Mouse (Mus musculus) midbrain, embryonic 15.5 days (tissue): ENCODE measurements around the gene Dll4. TPM values are rescaled to one million over a fixed set of nuclear protein-coding genes. Genes with fewer than 3 reads are reported as not detected.

Experiments
- ATAC-seq: fragments of 200-750 bp; cut with Nextera tagmentation; replicated peaks from 2 replicates; pipeline ENCODE4 v1.8.0; 2017; ENCODE audit warnings: moderate TSS enrichment
- H3K27ac ChIP-seq: fragments of 300-500 bp; sonication (generic); 2 replicates; pipeline ENCODE4 v1.5.1; 2015; ENCODE audit warnings: mild to moderate bottlenecking, inconsistent platforms
- H3K27me3 ChIP-seq: fragments of 300-500 bp; sonication (generic); replicated peaks from 2 replicates; pipeline ENCODE4 v1.6.1; 2015; ENCODE audit warnings: inconsistent platforms
- H3K36me3 ChIP-seq: fragments of 300-500 bp; sonication (generic); replicated peaks from 2 replicates; pipeline ENCODE4 v1.6.1; 2015; ENCODE audit warnings: inconsistent platforms
- H3K4me1 ChIP-seq: fragments of 300-500 bp; sonication (generic); 2 replicates; pipeline ENCODE4 v1.6.1; 2015; ENCODE audit warnings: inconsistent platforms
- H3K4me2 ChIP-seq: fragments of 300-500 bp; sonication (generic); 2 replicates; pipeline ENCODE4 v1.6.1; 2015; ENCODE audit warnings: inconsistent platforms, mild to moderate bottlenecking, moderate library complexity
- H3K4me3 ChIP-seq: fragments of 300-500 bp; sonication (generic); 2 replicates; pipeline ENCODE4 v1.5.1; 2015; ENCODE audit warnings: mild to moderate bottlenecking, inconsistent platforms
- H3K9ac ChIP-seq: fragments of 300-500 bp; sonication (generic); 2 replicates; pipeline ENCODE4 v1.6.1; 2015; ENCODE audit warnings: mild to moderate bottlenecking, inconsistent platforms
- H3K9me3 ChIP-seq: fragments of 300-500 bp; sonication (generic); 2 replicates; pipeline ENCODE4 v1.6.1; 2016; ENCODE audit warnings: inconsistent platforms
- whole genome bisulfite sequencing: fragments of 180-500 bp; shearing (Covaris S2); methylation state at CpG from one replicate; pipeline ENCODE4 v1.1.7; 2015; ENCODE audit warnings: mixed read lengths; 5-methylcytosine and 5-hydroxymethylcytosine counted together
- polyA plus RNA-seq: library from polyadenylated mRNA; unstranded; fragments of >200 nt; fragmentation: Nextera tagmentation; extraction: Ambion mirVana; gene quantifications from 2 replicates; pipeline ENCODE4 v1.2.1, GENCODE M21; 2015

Gene Dll4
- polyA plus RNA-seq, 1 experiment from 2014 or later = 5.3 TPM

DNA sequence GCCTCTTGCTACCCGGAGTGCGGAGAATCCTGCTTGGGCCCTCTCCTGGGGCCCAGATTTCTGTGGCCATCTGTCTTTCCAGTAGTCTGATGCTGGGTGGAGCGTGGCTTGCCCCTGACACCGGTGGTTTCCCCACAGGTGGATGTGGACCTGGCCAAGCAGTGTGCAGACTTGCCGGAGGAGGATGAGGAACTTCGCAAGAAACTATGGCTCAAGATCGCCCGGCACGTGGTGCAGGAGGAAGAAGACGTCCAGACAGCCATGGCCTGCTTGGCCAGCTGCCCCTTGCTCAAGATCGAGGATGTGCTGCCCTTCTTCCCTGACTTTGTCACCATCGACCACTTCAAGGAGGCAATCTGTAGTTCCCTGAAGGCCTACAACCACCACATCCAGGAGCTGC lies 28.8 kb upstream of the Dll4 start:
- peaks cover 29% of the 10 kb centered on the region; the same call in 1 of the 2 replicates for H3K36me3 ChIP-seq

DNA sequence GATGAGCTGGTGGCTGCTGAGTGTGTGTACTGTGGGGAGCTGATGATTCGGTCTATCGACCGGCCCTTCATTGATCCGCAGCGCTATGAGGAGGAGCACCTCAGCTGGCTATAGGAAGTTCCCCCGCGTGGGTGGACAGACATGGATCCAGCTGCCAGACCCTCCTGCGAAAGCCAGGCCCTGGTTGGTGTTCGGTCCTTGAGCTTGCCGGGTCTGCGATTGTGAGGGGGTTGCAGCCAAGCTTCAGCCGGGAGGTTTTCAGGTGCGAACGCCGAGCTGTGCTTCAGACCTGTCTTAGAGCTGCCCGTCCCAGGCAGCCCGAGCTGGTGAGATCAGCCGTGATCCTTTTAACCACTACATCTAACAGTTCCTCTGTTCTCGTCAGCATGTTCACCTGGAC lies 28.1 kb upstream of the Dll4 start:
- Histone ChIP-seq H3K9ac (no peak overlapping the region), H3K27me3 (no peaks in the 10 kb centered on the region), H3K36me3 (peaks cover 23% of the 10 kb centered on the region; the same call in 1 of the 2 replicates), H3K4me3 (no peak overlapping the region), H3K9me3 (no peaks in the 10 kb centered on the region), H3K4me2 (no peak overlapping the region), H3K27ac (no peak overlapping the region), H3K4me1 (peaks cover 17% of the 10 kb centered on the region)
- WGBS = 96% methylated on average over 19 of the region's 19 CpGs
- ATAC-seq = no peak

More for the DNA sequence above, 28.8 kb upstream of the Dll4 start:
- Histone ChIP-seq H3K27me3 (no peaks in the 10 kb centered on the region), H3K9ac (no peak overlapping the region), H3K27ac (no peak overlapping the region), H3K9me3 (no peaks in the 10 kb centered on the region), H3K4me3 (no peak overlapping the region), H3K4me1 (peaks cover 17% of the 10 kb centered on the region), H3K4me2 (no peak overlapping the region)
- ATAC-seq = no peak
- WGBS = 94% methylated on average over 12 of the region's 12 CpGs

DNA sequence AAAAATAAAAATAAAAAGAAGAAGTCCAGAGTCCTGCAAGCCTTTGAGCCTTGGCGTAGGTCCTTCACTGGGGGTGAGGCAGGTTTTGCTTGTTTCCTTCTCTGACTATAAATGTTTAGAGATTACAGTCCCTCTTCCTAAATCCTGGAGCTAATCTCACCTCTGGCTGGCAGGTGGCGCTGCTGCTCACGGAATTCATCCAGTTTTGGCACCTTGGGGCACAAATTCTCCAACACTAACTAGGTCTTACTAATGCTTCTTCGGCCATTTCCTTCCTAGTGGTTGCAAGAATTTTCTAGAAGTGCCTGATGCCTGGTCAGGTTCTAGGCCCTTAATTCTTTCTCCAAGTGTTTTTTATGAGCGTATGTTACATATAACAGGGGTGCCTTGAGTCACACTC lies 27.3 kb upstream of the Dll4 start:
- ATAC-seq = no peak
- WGBS = 48% methylated on average over 5 of the region's 5 CpGs
- Histone ChIP-seq H3K9ac (no peak overlapping the region), H3K27ac (no peak overlapping the region), H3K27me3 (no peaks in the 10 kb centered on the region), H3K4me3 (no peak overlapping the region), H3K9me3 (no peaks in the 10 kb centered on the region), H3K36me3 (peaks cover 18% of the 10 kb centered on the region; the same call in 1 of the 2 replicates), H3K4me1 (peaks cover 17% of the 10 kb centered on the region), H3K4me2 (no peak overlapping the region)

DNA sequence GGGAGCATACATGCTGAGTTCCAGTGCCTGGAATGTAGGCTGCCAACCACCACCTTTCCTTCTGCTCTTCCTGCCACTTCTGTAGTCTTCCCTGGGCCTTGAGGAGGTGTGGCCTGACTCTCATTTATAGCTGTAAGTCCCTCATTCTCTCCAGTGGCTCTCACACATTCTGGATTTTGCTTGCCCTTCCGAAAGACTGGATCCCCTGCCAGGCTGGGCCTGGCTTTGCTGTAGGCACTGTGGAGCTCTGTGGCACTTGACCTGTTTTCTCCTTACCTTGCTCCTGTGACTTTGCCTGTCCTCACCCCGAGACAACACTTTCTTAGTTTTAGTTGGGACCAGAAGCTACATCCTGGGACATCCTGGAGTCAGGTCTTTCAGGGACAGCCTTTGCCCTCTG lies 26.7 kb upstream of the Dll4 start:
- Histone ChIP-seq H3K4me1 (peaks cover 17% of the 10 kb centered on the region), H3K27me3 (no peaks in the 10 kb centered on the region), H3K9me3 (no peaks in the 10 kb centered on the region), H3K36me3 (peaks cover 13% of the 10 kb centered on the region; the same call in 1 of the 2 replicates), H3K4me2 (no peak overlapping the region), H3K9ac (no peak overlapping the region), H3K27ac (no peak overlapping the region), H3K4me3 (no peak overlapping the region)
- no peak for ATAC-seq
- 90% methylated on average over 2 of the region's 2 CpGs for WGBS

DNA sequence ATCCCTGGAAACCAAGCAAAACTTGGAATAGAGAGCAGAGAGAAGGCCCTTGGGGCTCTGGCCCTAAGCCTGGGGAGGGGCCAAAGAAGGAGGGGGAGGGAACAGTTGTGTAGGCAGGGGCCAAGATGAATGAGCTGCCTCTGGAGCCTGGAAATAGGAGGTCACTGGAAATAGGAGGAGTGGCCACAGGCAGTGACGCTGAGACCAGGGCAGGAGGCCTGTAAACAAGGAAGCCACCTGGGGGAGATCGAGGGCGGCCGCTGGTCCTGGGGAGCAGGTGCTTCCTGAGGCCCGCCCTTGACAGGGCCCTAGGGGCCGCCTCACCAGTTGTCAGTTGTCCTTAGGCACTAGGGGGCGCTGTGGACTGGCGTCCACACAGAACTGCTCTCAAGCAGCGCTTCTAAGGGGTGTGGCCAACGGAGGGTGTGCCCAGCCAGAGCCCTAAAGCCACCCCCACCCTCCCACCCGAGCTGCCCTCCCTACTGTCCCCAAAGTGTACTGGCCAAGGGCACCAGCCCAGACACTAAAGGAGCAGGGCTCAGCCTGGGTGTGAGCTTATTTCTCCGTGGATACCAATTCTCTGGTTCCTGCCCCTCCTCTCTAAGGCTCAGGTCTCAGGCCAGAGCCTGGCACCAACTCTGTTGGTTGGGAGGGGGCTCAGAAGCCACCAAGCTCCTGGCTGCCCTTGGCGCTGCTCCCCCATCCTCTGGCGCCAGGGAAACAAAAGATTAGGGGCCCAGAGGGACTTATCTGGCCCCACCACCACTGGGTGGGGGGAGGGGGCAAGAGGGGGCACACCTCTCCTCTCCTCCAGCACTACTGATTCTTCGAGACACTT lies 25.4 kb upstream of the Dll4 start:
- H3K36me3 ChIP-seq = peaks cover 12% of the 10 kb centered on the region; the same call in 1 of the 2 replicates
- no peaks in the 10 kb centered on the region for H3K9me3 ChIP-seq
- H3K4me2 ChIP-seq = peak overlapping the region; percentile 26
- H3K4me3 ChIP-seq = no peak overlapping the region; the same call in 1 of the 2 replicates
- H3K4me1 ChIP-seq = peaks cover 17% of the 10 kb centered on the region
- H3K27me3 ChIP-seq = no peaks in the 10 kb centered on the region
- peak; percentile 72 for ATAC-seq
- no peak overlapping the region for H3K9ac ChIP-seq
- peak overlapping the region; percentile 51 for H3K27ac ChIP-seq
- 6% methylated on average over 15 of the region's 15 CpGs for WGBS

DNA sequence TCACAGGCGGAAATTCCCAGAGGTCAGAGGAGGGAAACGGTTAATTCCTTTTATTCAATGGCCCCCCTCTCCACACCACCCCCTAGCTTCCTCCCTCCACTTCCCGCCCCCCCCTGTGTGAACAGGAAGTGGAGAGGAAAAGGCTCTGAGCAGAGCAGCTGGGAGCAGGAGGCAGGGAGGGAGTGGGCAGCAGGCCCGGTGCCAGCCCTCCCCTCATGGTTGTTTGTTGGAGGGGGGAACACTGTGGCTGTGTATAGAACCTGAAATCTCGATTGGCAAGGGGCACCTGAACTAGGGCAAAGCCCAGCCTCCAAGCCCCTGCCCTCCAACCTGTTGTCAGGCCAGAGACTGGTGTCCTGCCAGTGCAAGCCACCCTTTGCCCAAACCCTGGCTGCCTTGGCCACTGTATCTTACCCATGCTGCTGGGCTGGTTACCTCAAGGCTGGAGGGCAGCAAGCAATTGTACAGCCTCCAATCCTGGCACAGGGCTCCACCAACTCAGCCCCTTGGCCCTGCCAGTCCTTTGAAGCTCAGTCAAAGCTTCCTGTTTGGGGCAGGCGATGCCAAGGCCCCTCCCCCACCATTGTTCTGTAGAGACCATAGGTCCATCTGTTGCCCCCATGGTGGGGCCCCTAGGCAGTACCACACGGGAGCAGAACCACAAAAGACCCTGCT lies 24.6 kb upstream of the Dll4 start:
- H3K4me2 ChIP-seq = no peak overlapping the region
- H3K4me3 ChIP-seq = no peak overlapping the region
- H3K9ac ChIP-seq = no peak overlapping the region
- ATAC-seq = peak; percentile 35
- peak overlapping the region; percentile 51 for H3K27ac ChIP-seq
- peaks cover 12% of the 10 kb centered on the region; the same call in 1 of the 2 replicates for H3K36me3 ChIP-seq
- no peaks in the 10 kb centered on the region for H3K9me3 ChIP-seq
- H3K4me1 ChIP-seq = peaks cover 17% of the 10 kb centered on the region
- WGBS = 42% methylated on average over 7 of the region's 7 CpGs
- no peaks in the 10 kb centered on the region for H3K27me3 ChIP-seq

DNA sequence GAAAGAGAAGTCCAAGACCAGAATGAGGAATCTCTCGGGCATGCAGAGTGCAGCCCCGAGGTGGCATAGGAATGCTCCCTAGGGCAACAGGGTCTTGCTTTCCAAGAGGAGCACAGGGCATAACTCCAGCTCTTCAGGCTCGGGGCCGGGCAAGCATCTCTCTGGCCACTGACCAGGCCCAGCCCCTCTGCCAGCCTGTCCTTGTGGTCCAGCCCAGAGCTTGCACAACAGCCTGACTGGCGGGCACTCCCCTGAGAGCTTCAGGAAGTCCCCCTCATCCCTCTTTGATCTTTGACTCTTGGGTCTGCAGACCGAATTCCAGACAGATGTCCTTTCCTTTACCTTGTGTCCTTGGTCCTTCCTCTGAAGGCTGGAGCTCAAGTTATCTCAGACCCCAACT lies 22.7 kb upstream of the Dll4 start:
- H3K4me3 ChIP-seq = no peak overlapping the region
- no peaks in the 10 kb centered on the region for H3K27me3 ChIP-seq
- peaks cover 17% of the 10 kb centered on the region for H3K4me1 ChIP-seq
- WGBS = 84% methylated on average over 6 of the region's 6 CpGs
- no peak for ATAC-seq
- H3K9ac ChIP-seq = no peak overlapping the region
- H3K4me2 ChIP-seq = no peak overlapping the region
- H3K9me3 ChIP-seq = no peaks in the 10 kb centered on the region
- H3K36me3 ChIP-seq = 0 out of 2 replicates have a peak, but pooled peaks cover under 1% of the 10 kb centered on the region
- no peak overlapping the region for H3K27ac ChIP-seq

DNA sequence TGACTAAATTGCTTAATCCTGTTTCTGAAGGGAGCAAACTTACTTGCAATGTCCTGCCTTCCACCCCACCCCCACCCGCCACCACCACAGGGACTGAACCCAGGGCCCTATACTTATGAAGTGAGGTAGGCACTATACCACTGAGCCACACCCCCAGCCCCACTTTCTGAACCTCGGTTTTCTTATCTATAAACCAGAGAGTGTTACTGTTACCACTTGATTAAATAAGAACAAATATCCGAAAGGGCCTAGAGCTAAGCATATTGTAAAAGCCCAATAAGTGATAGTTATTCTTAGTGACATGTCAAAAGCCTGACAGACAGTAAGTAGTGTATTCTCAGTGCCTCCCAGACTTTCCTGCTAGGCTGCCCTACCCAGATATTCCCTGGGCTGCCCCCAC lies 21.2 kb upstream of the Dll4 start:
- H3K36me3 ChIP-seq = no peaks in the 10 kb centered on the region
- H3K4me1 ChIP-seq = peaks cover 15% of the 10 kb centered on the region
- H3K9ac ChIP-seq = no peak overlapping the region
- H3K9me3 ChIP-seq = no peaks in the 10 kb centered on the region
- H3K4me2 ChIP-seq = no peak overlapping the region
- H3K27me3 ChIP-seq = no peaks in the 10 kb centered on the region
- ATAC-seq = no peak
- H3K4me3 ChIP-seq = no peak overlapping the region
- 55% methylated on average over 3 of the region's 3 CpGs for WGBS
- H3K27ac ChIP-seq = no peak overlapping the region

DNA sequence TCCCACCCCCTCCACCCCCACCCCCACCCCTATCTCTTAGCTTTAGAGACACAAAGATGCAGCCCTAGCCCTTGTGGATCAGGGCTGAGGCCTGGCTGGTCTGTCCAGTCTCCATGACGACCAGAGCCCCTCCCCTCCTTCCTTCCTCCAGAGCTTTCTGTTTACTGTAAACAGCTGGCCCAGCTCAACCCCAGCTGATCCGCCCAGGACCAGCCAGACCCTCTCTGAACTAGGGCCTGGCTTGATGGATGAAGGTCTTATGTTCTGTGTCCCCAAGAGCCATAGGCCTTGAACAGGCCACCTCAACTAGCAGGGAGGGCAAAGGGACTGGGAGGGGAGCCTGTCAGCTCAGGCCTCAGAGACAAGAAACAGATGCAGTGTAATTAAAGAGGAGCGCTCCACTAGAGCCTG lies 20.8 kb upstream of the Dll4 start:
- H3K9ac ChIP-seq = no peak overlapping the region
- H3K4me1 ChIP-seq = peaks cover 15% of the 10 kb centered on the region
- no peaks in the 10 kb centered on the region for H3K9me3 ChIP-seq
- no peaks in the 10 kb centered on the region for H3K36me3 ChIP-seq
- H3K4me2 ChIP-seq = no peak overlapping the region
- H3K4me3 ChIP-seq = no peak overlapping the region
- no peak overlapping the region for H3K27ac ChIP-seq
- 24% methylated on average over 3 of the region's 3 CpGs for WGBS
- peak; percentile 42; the same call in 1 of the 2 replicates for ATAC-seq
- H3K27me3 ChIP-seq = no peaks in the 10 kb centered on the region

DNA sequence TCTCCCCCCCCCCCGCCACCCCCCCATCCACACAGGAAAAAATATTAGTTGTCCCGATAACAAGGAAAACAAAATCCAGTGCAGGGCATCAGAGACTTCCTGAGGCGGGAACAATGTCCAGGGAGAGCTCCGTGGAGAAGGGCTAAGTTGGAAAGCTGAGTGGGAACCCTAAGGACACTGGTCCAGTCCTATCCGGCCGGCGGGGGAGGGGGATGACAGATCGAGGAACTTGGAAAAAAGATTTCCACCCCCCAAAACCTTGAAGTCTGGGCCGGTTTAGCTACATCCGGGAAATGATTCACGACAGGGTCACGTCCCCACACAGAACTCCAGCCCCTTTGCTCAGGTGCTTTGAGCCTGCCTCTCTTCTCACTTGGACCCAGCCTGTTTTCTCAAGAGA lies 14.0 kb upstream of the Dll4 start:
- no peaks in the 10 kb centered on the region for H3K9me3 ChIP-seq
- H3K4me3 ChIP-seq = no peak overlapping the region
- ATAC-seq = no peak
- H3K27me3 ChIP-seq = peaks cover 24% of the 10 kb centered on the region
- no peaks in the 10 kb centered on the region for H3K36me3 ChIP-seq
- H3K9ac ChIP-seq = no peak overlapping the region
- no peak overlapping the region for H3K27ac ChIP-seq
- 0 out of 2 replicates have a peak, but pooled peaks cover 3% of the 10 kb centered on the region for H3K4me1 ChIP-seq
- WGBS = 60% methylated on average over 12 of the region's 12 CpGs
- no peak overlapping the region for H3K4me2 ChIP-seq

DNA sequence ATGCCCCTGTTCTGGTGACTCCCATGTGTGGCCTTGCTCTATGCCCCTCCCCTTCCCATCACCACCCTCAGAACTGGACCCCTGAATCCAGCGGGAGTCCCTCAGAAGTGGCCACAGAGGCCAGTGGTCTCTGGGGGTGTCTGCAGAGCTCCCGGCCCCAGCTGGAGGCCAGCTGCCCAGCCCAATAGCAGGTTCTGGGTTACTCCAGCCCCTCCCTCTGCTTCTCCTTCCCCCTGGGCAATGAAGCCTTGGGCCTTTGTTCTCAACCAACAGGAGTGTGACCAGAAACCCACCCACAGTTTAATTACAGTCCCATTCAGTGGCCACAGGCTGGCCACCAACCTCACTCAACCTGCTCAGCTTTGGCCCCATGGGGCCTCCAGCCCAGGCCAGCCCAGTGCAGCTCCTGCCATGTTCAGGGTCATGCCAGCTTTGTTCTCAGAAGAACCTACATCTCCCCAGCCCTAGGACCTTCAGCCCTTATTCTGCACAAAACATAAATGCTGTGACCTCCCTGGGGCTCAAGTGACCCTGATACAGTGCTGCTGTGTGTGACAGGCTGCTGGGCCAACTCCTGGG lies 13.1 kb upstream of the Dll4 start:
- Histone ChIP-seq H3K9me3 (no peaks in the 10 kb centered on the region), H3K27ac (no peak overlapping the region), H3K4me3 (no peak overlapping the region), H3K9ac (no peak overlapping the region), H3K36me3 (no peaks in the 10 kb centered on the region), H3K4me2 (no peak overlapping the region), H3K27me3 (peaks cover 29% of the 10 kb centered on the region), H3K4me1 (0 out of 2 replicates have a peak, but pooled peaks cover 3% of the 10 kb centered on the region)
- no peak for ATAC-seq
- 33% methylated on average over 2 of the region's 2 CpGs for WGBS

DNA sequence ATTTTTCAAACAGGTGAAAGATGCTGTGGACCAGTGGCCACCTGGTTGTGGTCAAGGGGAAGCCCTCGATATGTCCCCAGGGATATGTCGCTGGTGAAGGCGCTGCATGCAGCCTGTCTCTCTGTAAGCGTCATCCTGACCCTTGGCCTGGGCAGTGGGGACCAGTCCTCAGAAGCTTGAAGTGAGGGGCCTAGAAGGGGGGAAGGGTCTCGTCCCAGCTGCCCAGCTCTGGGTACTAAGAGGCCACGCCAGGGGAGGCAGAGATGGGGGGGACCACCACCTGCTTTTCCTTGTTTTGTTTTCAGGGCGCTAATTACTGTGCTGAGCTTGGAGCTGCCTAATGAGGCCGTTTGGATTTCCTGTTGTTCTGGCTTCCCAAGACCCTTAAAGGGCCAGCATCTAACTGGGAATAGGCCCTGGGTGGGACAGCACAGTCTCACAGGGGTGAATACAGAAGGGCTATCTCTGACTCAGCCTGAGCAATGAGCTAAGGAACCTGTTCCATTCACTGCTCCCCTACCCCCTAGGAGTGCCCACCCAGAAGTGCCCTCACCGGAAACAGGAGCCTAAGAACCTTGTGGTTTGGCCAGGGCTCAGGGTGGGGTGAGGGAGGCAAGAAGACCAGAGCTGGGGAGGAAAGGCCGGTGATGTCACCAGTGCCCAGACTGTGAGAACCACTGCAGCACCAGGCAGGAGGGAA lies 11.7 kb upstream of the Dll4 start:
- H3K4me3 ChIP-seq = no peak overlapping the region
- no peak overlapping the region for H3K4me2 ChIP-seq
- H3K9ac ChIP-seq = no peak overlapping the region
- ATAC-seq = 0 out of 2 replicates have a peak, but pooled peaks have one; percentile 42
- no peaks in the 10 kb centered on the region for H3K36me3 ChIP-seq
- peaks cover 39% of the 10 kb centered on the region for H3K27me3 ChIP-seq
- no peak overlapping the region for H3K27ac ChIP-seq
- WGBS = 34% methylated on average over 10 of the region's 10 CpGs
- no peaks in the 10 kb centered on the region for H3K9me3 ChIP-seq
- H3K4me1 ChIP-seq = 0 out of 2 replicates have a peak, but pooled peaks cover 3% of the 10 kb centered on the region
